Mouse (Mus musculus) kidney, adult 8-10 months (tissue): Measurements from ENCODE around the gene Dgka.
A peak's percentile ranks its signal among the peaks of the same experiment; 100 is the strongest.

Experiments used
- DNase-seq, 2 experiments: peaks; one replicate each; pipeline ENCODE4 v3.0.0; 2022

The Dgka gene

GRCm38 (mm10) chr10:128744680-128745601, at the start of gene Dgka:
TSS of gene Dgka (minus strand) at chr10:128744855.
- DNase-seq = peak; percentile 37 to 39

DNA sequence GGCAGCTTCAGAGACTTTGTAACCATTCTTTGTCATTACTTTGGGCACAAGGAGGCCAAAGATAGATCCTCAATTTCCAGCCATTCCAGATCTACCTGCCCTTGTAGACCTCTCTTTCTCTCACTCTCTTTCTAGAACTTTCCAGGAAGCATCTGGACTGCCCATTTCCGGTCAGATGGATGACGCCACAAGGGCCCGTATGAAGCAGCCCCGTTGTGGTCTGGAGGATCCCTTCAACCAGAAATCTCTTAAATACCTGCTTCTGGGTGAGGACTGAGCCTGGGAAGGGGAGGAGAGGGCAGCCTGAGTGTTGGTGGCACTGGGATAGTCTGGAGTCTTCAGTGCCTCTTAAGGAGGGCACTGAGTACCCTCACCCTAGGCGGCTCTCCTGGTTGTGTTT, 49.7 kb upstream of the Dgka start:
- DNase-seq = no peak

- DNase-seq = no peak
Measured at GRCm38 (mm10) chr10:128793258-128793657, 48.6 kb upstream of the Dgka start.

GRCm38 (mm10) chr10:128792041-128792440, 47.4 kb upstream of the Dgka start:
- DNase-seq = no peak

GRCm38 (mm10) chr10:128790398-128791124, 45.9 kb upstream of the Dgka start, which contains the start of gene Mmp19:
TSS of gene Mmp19 (plus strand) at chr10:128790910.
- no peak for DNase-seq

GRCm38 (mm10) chr10:128780200-128780599, 35.5 kb upstream of the Dgka start:
- DNase-seq = no peak

DNA sequence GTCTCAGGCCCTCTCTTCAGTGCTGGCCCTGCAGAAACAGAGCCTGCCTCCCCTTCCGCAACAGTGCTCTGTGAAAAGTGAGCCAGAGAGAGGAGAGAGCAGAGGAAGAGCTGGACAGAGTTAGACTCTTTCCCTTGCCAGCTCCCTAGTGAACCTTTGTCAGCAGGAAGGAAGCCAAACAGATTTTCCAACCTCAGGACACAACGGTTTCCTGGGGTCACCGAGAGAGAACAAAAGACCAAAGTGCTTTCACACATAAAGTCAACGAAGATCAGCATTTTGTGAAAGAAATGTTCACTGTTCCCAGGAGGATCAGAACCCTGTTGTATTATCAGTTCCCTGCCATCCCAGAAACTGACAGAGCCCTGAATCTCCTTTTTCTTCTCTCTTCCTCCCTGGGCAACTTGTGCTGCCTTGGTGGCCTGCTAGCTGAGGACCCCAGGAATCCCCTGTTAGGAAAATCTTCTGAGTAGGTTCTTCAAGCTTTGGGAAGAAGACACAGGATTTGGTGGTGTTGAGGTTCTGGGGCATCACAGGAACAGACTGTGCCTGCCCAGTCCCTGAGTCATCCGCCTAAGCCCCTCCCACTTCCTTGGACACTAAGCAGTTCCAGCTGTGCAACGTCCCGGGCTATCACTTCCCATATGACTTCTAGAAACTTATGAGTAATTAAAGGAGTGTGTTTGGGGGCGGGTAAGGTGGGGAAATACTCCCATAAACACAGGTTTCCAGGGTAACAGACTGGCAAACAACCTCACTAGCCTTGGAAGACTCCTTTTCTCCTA, 34.5 kb upstream of the Dgka start:
- DNase-seq = peak; percentile 72 to 75

DNA sequence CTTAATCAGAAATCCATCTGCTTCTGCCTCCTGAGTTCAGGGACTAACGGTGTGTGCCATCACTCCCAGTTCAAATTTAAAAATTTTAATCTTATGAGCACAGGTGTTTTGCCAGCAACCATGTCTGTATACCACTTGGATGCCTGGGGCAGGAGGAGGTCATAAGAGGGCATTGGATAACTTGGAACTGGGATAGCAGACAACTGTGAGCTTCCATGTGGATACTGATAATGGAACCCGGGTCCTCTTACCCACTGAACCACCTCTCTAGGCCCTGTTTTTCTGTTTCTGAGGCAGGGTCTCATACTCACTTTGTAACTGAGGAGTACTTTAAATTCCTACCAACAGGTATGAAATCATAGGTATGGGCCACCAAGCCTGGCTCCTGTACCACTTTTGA, 33.8 kb upstream of the Dgka start:
- DNase-seq = no peak

DNA sequence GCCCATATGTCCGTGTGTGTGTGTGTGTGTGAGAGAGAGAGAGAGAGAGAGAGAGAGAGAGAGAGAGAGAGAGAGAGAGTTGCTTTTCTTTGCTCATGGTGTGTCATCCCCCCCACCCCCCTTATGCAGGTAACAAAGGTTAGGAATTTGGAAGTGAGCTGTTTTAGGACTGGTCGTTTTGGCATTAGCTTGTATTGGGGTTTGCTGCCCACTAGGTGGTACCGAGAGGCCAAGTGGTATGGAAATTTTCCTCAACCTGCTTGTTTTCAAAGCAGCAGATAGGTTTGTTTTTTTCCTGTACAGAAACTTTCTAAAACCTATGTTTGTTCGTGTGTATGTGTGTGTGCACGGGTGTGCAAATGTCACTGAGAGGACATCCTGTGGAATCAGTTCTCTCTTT, 29.0 kb upstream of the Dgka start:
- DNase-seq = no peak

DNA sequence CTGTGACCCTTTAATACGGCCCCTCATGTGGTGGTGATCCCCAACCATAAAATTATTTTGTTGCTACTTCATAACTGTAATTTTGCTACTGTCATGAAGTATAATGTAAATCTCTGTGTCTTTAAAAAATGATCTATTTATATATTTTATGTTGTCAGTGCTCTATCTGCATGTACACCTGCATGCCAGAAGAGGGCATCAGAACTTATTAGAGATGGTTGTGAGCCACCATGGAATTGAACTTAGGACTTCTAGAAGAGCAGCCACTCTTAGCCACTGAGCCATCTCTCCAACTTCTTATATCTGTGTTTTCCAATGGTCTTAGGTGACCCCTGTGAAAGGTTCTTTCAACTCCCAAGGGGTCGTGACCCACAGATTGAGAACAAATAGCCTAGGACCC, 28.2 kb upstream of the Dgka start:
- DNase-seq = no peak

DNA sequence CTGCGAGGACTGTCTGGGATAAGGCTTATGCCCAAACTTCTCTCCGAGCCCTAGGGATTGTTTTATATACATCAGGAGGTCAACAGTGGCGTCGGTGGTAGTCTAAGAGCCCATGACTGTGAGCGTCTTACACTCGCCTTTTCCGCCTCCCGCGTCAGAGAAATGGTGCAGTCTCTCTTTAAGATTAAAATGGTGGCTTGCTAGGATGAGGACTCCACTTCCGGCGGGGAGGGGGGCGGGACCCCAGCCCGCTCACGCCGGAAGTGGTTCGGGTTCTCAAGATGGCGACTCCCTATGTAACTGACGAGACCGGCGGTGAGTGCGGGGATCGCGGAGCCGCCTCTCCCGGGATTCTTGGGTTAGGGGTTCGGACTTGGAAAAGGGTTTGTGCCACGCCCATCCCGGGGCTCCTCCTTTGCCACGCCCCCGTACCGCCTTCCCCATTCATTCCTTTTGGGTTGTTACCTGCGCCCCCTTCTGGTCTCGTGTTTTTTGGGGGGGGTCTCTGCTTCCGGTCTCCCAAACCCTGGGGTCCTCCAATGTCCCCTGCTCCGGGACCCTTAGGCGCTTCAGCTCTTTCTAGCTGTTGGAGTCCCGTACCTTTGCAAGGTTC, 3.7 kb upstream of the Dgka start:
- DNase-seq = peak; percentile 67 to 77

GRCm38 (mm10) chr10:128747646-128748251, 3.1 kb upstream of the Dgka start, which contains the start of gene Pym1:
TSS of gene Pym1 (plus strand) at chr10:128747889.
- peak; percentile 90 to 93 for DNase-seq

- no peak for DNase-seq
Measured at GRCm38 (mm10) chr10:128746972-128747645, 2.5 kb upstream of the Dgka start.

DNA sequence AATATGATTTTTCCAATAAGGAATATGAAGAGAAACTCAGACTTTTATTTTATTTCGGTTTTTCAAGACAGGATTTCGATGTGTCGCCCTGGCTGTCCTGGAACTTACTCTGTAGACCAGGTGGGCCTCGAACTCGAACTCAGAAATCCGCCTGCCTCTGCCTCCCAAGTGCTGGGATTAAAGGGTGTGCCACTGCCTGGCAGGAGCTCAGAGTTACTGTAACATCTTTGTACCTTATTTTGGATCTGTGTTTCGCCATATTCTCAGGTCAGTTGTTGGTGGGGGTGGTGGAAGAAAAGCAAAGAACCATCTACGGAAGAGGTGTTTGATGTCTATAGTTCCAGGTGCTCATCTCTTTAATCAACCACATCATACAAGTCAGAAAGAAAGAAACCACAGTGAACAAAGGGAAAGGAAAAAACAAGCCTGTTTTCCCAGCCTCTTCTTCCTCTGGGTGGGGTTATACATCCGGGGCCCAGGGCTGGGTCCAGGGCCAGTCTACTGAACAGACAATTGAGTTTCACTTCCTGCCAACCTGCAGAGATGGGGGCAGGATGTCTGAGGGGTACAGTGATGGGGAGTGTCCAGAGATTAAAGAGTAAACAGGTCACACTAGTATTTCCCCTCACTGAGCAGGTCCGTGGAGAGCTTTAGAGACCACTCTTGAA, 1.4 kb upstream of the Dgka start:
- peak in 1 of 2 experiments; percentile 7 for DNase-seq

DNA sequence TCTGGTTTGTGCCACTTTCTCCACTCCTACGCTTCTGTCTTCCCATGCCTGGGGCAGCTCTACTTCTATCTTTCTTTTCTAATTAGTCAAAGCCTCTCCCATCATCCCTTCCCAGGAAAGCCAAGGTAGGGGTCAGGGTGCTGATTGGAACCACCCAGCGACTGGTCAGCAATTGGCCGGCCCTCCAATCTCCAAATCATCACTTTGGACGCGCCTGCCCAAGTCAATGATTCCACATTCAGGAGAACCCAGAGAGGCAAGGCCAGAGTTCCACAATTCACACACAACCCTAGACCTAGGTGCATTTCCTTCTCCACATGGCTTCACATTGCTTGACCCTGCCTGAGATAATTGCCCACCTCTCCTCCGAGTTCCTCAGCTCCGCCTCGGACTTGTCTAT, 444 bp downstream of the Dgka start:
- DNase-seq = peak; percentile 44 to 52

DNA sequence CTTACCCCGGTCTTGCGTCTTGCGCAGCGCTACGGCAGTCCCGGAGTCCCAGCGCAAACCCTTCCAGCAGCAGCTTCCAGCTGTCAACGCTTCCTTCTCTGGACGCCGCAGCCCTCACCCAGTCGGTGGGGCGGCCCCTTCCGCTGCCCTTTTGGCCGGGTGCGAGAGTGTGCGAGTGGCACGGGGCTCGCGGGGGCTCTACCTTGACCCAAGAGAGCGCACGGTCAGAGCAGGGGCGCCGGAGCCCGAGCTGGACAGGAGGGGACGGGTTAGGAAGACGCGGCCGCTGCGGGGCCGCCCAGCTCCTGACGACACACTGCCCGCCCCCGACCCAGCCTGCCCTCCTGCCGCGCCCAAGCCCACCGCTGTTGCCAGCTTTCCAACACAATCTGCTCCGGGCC, 864 bp downstream of the Dgka start:
- DNase-seq = peak; percentile 61 to 62

- DNase-seq = no peak
Measured at GRCm38 (mm10) chr10:128743235-128743634, 1.4 kb downstream of the Dgka start.

- no peak for DNase-seq
Measured at GRCm38 (mm10) chr10:128742616-128743015, 2.0 kb downstream of the Dgka start.

GRCm38 (mm10) chr10:128740296-128740695, 4.4 kb downstream of the Dgka start:
- DNase-seq = no peak

- peak in 1 of 2 experiments; percentile 7 for DNase-seq
Measured at GRCm38 (mm10) chr10:128737435-128737834, 7.2 kb downstream of the Dgka start.

DNA sequence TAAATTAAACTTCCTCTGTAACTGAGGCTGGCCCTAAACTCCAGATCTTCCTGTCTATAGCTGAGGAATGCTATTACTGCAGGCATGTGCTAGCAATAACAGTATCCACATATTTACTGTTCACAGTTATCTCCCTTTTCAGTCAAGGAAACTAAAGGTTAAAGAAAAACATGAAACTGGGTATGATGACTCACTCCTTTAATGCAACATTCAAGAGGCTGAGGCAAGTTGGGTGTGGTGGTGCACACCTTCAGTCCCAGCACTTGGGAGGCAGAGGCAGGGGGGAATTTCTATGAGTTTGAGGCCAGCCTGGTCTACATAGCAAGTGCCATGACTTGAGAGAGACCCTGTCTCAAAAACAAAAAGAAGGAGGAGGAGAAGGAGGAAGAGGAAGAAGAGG, 12.7 kb downstream of the Dgka start:
- no peak for DNase-seq
